Mouse (Mus musculus): Measurements from ENCODE around the gene Bcl9l.

DNA sequence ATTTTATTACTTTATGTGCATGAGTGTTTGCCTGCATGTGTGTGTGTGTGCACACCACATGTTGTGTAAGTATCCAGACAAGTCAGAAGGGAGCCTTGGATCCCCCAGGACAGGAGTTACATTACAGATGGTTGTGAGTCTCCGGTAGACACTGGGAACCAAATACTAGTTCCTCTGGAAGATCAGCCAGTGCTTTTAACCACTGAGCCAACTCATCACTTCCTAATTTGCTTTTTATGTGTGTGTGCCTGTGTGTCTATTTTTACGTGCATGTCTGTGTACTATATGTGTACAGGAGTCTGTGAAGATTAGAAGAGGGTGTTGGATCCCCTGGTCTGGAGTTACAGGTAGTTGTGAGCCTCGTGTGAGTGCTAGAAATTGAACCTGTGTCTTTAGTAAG is 58.1 kb downstream of the Bcl9l start:
- TF ChIP-seq EP300 (IDR thresholded peaks at IDR 0.05; ENCODE audit: low read depth in 1 of 2, low read length in 2 of 2) (no peak), CTCF (IDR thresholded peaks at IDR 0.05 in 2 of 3, conservative IDR thresholded peaks at IDR 0.05 in 1 of 3; ENCODE audit: control insufficient read depth in 1 of 3, insufficient read depth in 1 of 3, low read depth in 2 of 3, low read length in 3 of 3, poor library complexity in 1 of 3, severe bottlenecking in 1 of 3) (no peak), POLR2A (IDR thresholded peaks at IDR 0.05; ENCODE audit: control insufficient read depth in 1 of 2, insufficient read depth in 1 of 2, low read depth in 1 of 2, low read length in 2 of 2, poor library complexity in 1 of 2) (no peak), GATA1 (IDR thresholded peaks at IDR 0.05; ENCODE audit: low read depth, low read length) (no peak), E2F4 (IDR thresholded peaks at IDR 0.05; ENCODE audit: borderline replicate concordance, low read depth, low read length) (no peak), UBTF (IDR thresholded peaks at IDR 0.05; ENCODE audit: borderline replicate concordance, insufficient read depth, low read depth, low read length) (no peak), ZC3H11A (IDR thresholded peaks at IDR 0.05; ENCODE audit: low read depth, low read length) (no peak), SMC3 (IDR thresholded peaks at IDR 0.05; ENCODE audit: low read depth, low read length) (no peak), ETS1 (IDR thresholded peaks at IDR 0.05; ENCODE audit: low read depth, low read length) (no peak), GABPA (IDR thresholded peaks at IDR 0.05; ENCODE audit: low read depth, low read length) (no peak), USF2 (IDR thresholded peaks at IDR 0.05; ENCODE audit: borderline replicate concordance in 1 of 2, insufficient read depth in 1 of 2, low read depth in 1 of 2, low read length in 2 of 2) (no peak), MYB (IDR thresholded peaks at IDR 0.05; ENCODE audit: low read depth, low read length) (no peak), MXI1 (IDR thresholded peaks at IDR 0.05; ENCODE audit: low read depth, low read length) (no peak), HCFC1 (IDR thresholded peaks at IDR 0.05; ENCODE audit: low read depth, low read length) (no peak)
